Mouse (Mus musculus) liver, postnatal 0 days (tissue): Measurements from ENCODE around the gene Nav2.

Source experiments
- CTCF ChIP-seq: sonication (generic); IDR thresholded peaks from 2 replicates; pipeline ENCODE4 v1.5.1; 2016; ENCODE audit warnings: antibody characterized with exemption, low read depth
- EP300 ChIP-seq: IDR thresholded peaks from 2 replicates; pipeline ENCODE4 v1.6.1; 2016; ENCODE audit warnings: antibody characterized with exemption, low read depth, mild to moderate bottlenecking

- no peak for TF ChIP-seq EP300
- no peak for TF ChIP-seq CTCF
These were observed 485.3 kb downstream of the Nav2 start for GRCm38 (mm10) chr7:49393857-49394256.
